Mouse (Mus musculus): ENCODE measurements around the gene Ccdc187.

DNA sequence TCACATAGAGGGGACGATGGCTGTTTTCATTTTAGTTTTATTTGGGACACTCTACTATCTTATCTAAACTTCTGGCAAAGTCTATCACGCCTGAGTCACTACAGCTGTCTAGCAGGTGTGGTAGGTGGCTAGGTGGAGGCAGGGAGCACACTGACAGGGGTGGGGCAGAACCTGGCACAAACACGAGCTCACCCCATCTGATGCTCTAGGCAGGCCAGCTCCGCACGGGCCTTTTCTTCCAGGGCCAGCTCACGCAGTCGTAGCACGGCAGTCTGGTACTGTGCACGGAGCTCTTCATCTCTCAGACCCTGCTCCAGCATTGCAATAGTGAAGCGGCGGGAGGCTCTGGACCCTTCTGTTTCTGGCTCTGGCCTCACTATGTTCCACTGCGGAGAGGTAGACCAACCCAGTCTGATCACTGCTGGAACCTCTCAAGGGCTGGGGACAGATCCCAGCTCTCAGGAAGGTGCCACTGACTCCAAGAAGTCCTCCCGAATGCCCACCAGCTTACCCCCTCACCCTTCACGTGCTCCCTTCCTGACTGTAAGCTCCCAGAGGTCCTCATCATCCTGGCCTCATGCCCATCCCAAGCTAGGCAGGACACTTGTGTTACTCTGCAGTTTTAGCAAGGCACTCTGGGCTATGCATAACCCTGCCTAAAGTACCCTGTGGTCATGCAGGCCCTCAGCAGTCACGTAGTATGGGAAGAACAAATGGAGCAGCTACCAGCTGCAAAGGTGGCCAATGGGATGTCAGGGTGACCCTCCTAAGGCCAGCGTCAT is 36.9 kb downstream of the Ccdc187 start:
- TF ChIP-seq CTCF (conservative IDR thresholded peaks at IDR 0.05 in 1 of 2, IDR thresholded peaks at IDR 0.05 in 1 of 2; ENCODE audit: low read depth in 2 of 2, low read length in 2 of 2) (no peak), MXI1 (IDR thresholded peaks at IDR 0.05; ENCODE audit: low read depth, low read length) (no peak), SMC3 (IDR thresholded peaks at IDR 0.05; ENCODE audit: low read depth, low read length) (no peak), JUN (IDR thresholded peaks at IDR 0.05; ENCODE audit: insufficient read depth, low read depth, low read length) (no peak), KAT2A (IDR thresholded peaks at IDR 0.05; ENCODE audit: insufficient replicate concordance, low read length) (no peak), JUND (conservative IDR thresholded peaks at IDR 0.05; ENCODE audit: low read depth, low read length) (no peak), ZNF384 (IDR thresholded peaks at IDR 0.05; ENCODE audit: low read depth, low read length) (no peak), POLR2A (IDR thresholded peaks at IDR 0.05; ENCODE audit: low read depth, low read length) (no peak), EP300 (IDR thresholded peaks at IDR 0.05; ENCODE audit: low read length) (no peak), USF1 (IDR thresholded peaks at IDR 0.05; ENCODE audit: low read depth, low read length) (no peak)

All from CH12.LX (cell line).